Mouse (Mus musculus): ENCODE data around the gene Tbc1d10a.

GRCm38 (mm10) chr11:4197691-4198090 is 11.1 kb downstream of the Tbc1d10a start:
- no peak for TF ChIP-seq POLR2A (IDR thresholded peaks at IDR 0.05; ENCODE audit: control insufficient read depth, extremely low read depth, insufficient read depth, low read length, poor library complexity)
- no peak for TF ChIP-seq CTCF (IDR thresholded peaks at IDR 0.05; ENCODE audit: borderline replicate concordance, control insufficient read depth, extremely low read depth, insufficient read depth, low read length, poor library complexity)

Data from thymus, adult 2 months (tissue).